Mouse (Mus musculus): Measurements from ENCODE around the gene Zfp433.
A peak's percentile ranks its signal among the peaks of the same experiment; 100 is the strongest.
"Not testable (repeated sequence)": the region's sequence is repeated elsewhere in the genome, so short reads cannot be mapped to it uniquely, and the experiment has no call there.

Zfp433 gene

GRCm38 (mm10) chr10:81704531-81705301 lies at the start of gene Zfp433:
TSS of gene Zfp433 (plus strand) at chr10:81704825.
- not testable (repeated sequence) for DNase-seq

- peak; percentile 69 for DNase-seq
Measured at GRCm38 (mm10) chr10:81655178-81655577, 49.4 kb upstream of the Zfp433 start.

GRCm38 (mm10) chr10:81656174-81656573 lies 48.5 kb upstream of the Zfp433 start:
- DNase-seq, result peak; percentile 39

- not testable (repeated sequence) for DNase-seq
Measured at GRCm38 (mm10) chr10:81687114-81687513, 17.5 kb upstream of the Zfp433 start.

GRCm38 (mm10) chr10:81770506-81771403 lies 66.1 kb downstream of the Zfp433 start, which contains the start of gene Gm3055:
TSS of gene Gm3055 (minus strand) at chr10:81771161.
- DNase-seq, result not testable (repeated sequence)

- not testable (repeated sequence) for DNase-seq
Measured at GRCm38 (mm10) chr10:81771404-81771777, 66.8 kb downstream of the Zfp433 start.

All from heart, adult 11 months (tissue).